Mouse (Mus musculus) heart, embryonic 11.5 days (tissue): ENCODE data around the gene Tcf20. TPM values are rescaled to one million over a fixed set of nuclear protein-coding genes. Genes with fewer than 3 reads are reported as not detected.

Experiments
- ATAC-seq: fragments of 200-750 bp; cut with Nextera tagmentation; replicated peaks from 2 replicates; pipeline ENCODE4 v1.8.0; 2017; ENCODE audit warnings: moderate library complexity; ENCODE audit not compliant: insufficient number of reproducible peaks, low FRiP score, low TSS enrichment
- H3K27ac ChIP-seq: fragments of 300-500 bp; sonication (generic); 2 replicates; pipeline ENCODE4 v1.5.1; 2014; ENCODE audit warnings: mild to moderate bottlenecking, low read depth, low read length
- H3K27me3 ChIP-seq: fragments of 300-500 bp; sonication (generic); 2 replicates; pipeline ENCODE4 v1.6.1; 2014; ENCODE audit warnings: mild to moderate bottlenecking, low read length, mixed read lengths; ENCODE audit not compliant: control insufficient read depth, insufficient read depth
- H3K36me3 ChIP-seq: fragments of 300-500 bp; sonication (generic); 2 replicates; pipeline ENCODE4 v1.6.1; 2014; ENCODE audit warnings: mild to moderate bottlenecking, low read length, moderate library complexity, mixed read lengths; ENCODE audit not compliant: control insufficient read depth, insufficient read depth
- H3K4me1 ChIP-seq: fragments of 300-500 bp; sonication (generic); 2 replicates; pipeline ENCODE4 v1.6.1; 2014; ENCODE audit warnings: low read length; ENCODE audit not compliant: control insufficient read depth, insufficient read depth
- H3K4me2 ChIP-seq: fragments of 300-500 bp; sonication (generic); 2 replicates; pipeline ENCODE4 v1.6.1; 2014; ENCODE audit warnings: mild to moderate bottlenecking, moderate library complexity
- H3K4me3 ChIP-seq: fragments of 300-500 bp; sonication (generic); 2 replicates; pipeline ENCODE4 v1.5.1; 2014; ENCODE audit warnings: low read depth, low read length
- H3K9ac ChIP-seq: fragments of 300-500 bp; sonication (generic); 2 replicates; pipeline ENCODE4 v1.6.1; 2014; ENCODE audit warnings: mild to moderate bottlenecking, low read depth, low read length, moderate library complexity
- H3K9me3 ChIP-seq: fragments of 300-500 bp; sonication (generic); replicated peaks from 2 replicates; pipeline ENCODE4 v1.6.1; 2016; ENCODE audit warnings: low read length; ENCODE audit not compliant: control insufficient read depth
- WGBS: fragments of 180-500 bp; shearing (Covaris S2); extraction: QIAGEN DNeasy Blood & Tissue Kit; methylation state at CpG from one replicate; pipeline ENCODE4 v1.1.7; 2014; ENCODE audit not compliant: insufficient replicate concordance; 5-methylcytosine and 5-hydroxymethylcytosine counted together
- polyA plus RNA-seq: library from polyadenylated mRNA; unstranded; fragments of >200 nt; fragmentation: Nextera tagmentation; extraction: Ambion mirVana; gene quantifications from 2 replicates; pipeline ENCODE4 v1.2.1, GENCODE M21; 2014

The Tcf20 gene
- polyA plus RNA-seq, 1 experiment from 2014 or later = 6.7 TPM

GRCm38 (mm10) chr15:82958253-82958701 lies 29.4 kb downstream of the Tcf20 start:
- Histone ChIP-seq H3K27me3 (peaks cover 57% of the 10 kb centered on the region), H3K27ac (no peak overlapping the region), H3K4me1 (peaks cover 56% of the 10 kb centered on the region), H3K4me2 (peak overlapping the region; percentile 38), H3K36me3 (no peaks in the 10 kb centered on the region), H3K4me3 (no peak overlapping the region), H3K9ac (peak overlapping the region; percentile 17; the same call in 1 of the 2 replicates), H3K9me3 (no peaks in the 10 kb centered on the region)
- ATAC-seq = no peak
- WGBS = 13% methylated on average over 16 of the region's 16 CpGs

DNA sequence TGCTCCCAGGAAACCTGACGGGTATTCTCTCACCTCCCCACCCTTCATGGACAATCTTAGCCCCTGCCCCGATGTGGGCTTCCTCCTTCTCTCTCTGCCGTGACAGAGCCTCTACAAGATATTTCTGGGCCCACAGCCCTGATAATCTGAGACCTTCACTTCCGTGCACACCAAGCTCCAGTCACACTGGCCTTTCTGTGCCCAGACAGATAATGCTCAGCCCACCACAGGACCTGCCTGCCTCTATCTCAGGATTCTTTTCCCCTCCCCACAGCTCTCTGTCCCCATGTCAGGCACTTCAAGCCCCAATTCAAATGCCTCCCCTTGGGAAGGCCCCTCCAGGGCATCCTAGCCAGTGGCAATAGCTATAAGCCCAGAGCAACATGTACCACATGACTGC lies 31.0 kb downstream of the Tcf20 start:
- H3K9ac ChIP-seq = no peak overlapping the region
- H3K4me1 ChIP-seq = peaks cover 58% of the 10 kb centered on the region
- no peaks in the 10 kb centered on the region for H3K9me3 ChIP-seq
- no peaks in the 10 kb centered on the region for H3K36me3 ChIP-seq
- no peak overlapping the region for H3K4me3 ChIP-seq
- H3K27ac ChIP-seq = 0 out of 2 replicates have a peak overlapping the region, but pooled peaks have one; percentile 6
- H3K27me3 ChIP-seq = peaks cover 65% of the 10 kb centered on the region
- 27% methylated on average over 4 of the region's 4 CpGs for WGBS
- peak overlapping the region; percentile 6; the same call in 1 of the 2 replicates for H3K4me2 ChIP-seq
- ATAC-seq = no peak

GRCm38 (mm10) chr15:82956310-82956709 lies 31.4 kb downstream of the Tcf20 start:
- Histone ChIP-seq H3K4me1 (peaks cover 56% of the 10 kb centered on the region), H3K9me3 (no peaks in the 10 kb centered on the region), H3K36me3 (no peaks in the 10 kb centered on the region), H3K4me2 (no peak overlapping the region), H3K27me3 (peaks cover 65% of the 10 kb centered on the region), H3K4me3 (no peak overlapping the region), H3K9ac (no peak overlapping the region), H3K27ac (no peak overlapping the region)
- WGBS = 75% methylated on average over 3 of the region's 3 CpGs
- ATAC-seq = no peak

GRCm38 (mm10) chr15:82955286-82955685 lies 32.4 kb downstream of the Tcf20 start:
- H3K4me1 ChIP-seq = peaks cover 53% of the 10 kb centered on the region

DNA sequence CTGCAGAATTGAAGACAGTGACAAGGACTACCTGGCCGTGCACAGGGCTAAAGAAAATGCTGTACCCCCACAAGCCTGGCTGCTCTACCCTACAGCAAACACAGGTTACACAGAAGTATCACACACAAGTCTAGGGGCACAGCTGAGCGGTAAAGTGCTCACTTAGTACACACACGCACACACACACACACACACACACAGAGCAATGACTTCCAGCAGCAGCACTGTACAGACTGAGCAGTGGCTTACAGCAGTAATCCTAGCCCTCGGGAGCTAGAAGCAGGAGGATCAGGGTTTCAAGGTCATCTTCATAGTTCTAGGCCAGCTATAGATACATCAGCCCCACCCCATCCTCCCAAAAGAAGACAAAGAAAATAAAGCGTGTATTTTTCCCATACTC lies 33.6 kb downstream of the Tcf20 start:
- ATAC-seq = no peak
- no peak overlapping the region for H3K4me2 ChIP-seq
- H3K9ac ChIP-seq = no peak overlapping the region
- H3K4me1 ChIP-seq = peaks cover 54% of the 10 kb centered on the region
- H3K27me3 ChIP-seq = peaks cover 50% of the 10 kb centered on the region
- H3K9me3 ChIP-seq = no peaks in the 10 kb centered on the region
- no peaks in the 10 kb centered on the region for H3K36me3 ChIP-seq
- no peak overlapping the region for H3K27ac ChIP-seq
- H3K4me3 ChIP-seq = no peak overlapping the region
- WGBS = 65% methylated on average over 5 of the region's 5 CpGs

More at GRCm38 (mm10) chr15:82955286-82955685, 32.4 kb downstream of the Tcf20 start:
- no peaks in the 10 kb centered on the region for H3K36me3 ChIP-seq
- H3K9me3 ChIP-seq = no peaks in the 10 kb centered on the region
- H3K27me3 ChIP-seq = peaks cover 56% of the 10 kb centered on the region
- H3K9ac ChIP-seq = no peak overlapping the region
- no peak for ATAC-seq
- H3K4me2 ChIP-seq = no peak overlapping the region
- no peak overlapping the region for H3K4me3 ChIP-seq
- WGBS = 78% methylated on average over 8 of the region's 8 CpGs
- H3K27ac ChIP-seq = no peak overlapping the region

- H3K4me1 ChIP-seq = peaks cover 54% of the 10 kb centered on the region
- H3K27me3 ChIP-seq = peaks cover 51% of the 10 kb centered on the region
- no peak overlapping the region for H3K4me2 ChIP-seq
- H3K9ac ChIP-seq = no peak overlapping the region
- 27% methylated on average over 4 of the region's 4 CpGs for WGBS
- H3K9me3 ChIP-seq = no peaks in the 10 kb centered on the region
- ATAC-seq = no peak
- no peak overlapping the region for H3K27ac ChIP-seq
- H3K4me3 ChIP-seq = no peak overlapping the region
- H3K36me3 ChIP-seq = no peaks in the 10 kb centered on the region
These were observed 34.6 kb downstream of the Tcf20 start for GRCm38 (mm10) chr15:82953096-82953495.

- 0 out of 2 replicates have a peak overlapping the region, but pooled peaks have one; percentile 43 for H3K9ac ChIP-seq
- H3K27me3 ChIP-seq = peaks cover 56% of the 10 kb centered on the region
- no peak for ATAC-seq
- H3K4me2 ChIP-seq = peak overlapping the region; percentile 45
- H3K36me3 ChIP-seq = no peaks in the 10 kb centered on the region
- peaks cover 51% of the 10 kb centered on the region for H3K4me1 ChIP-seq
- H3K4me3 ChIP-seq = no peak overlapping the region
- H3K27ac ChIP-seq = no peak overlapping the region
- no peaks in the 10 kb centered on the region for H3K9me3 ChIP-seq
- 5% methylated on average over 20 of the region's 20 CpGs for WGBS
These were observed 35.4 kb downstream of the Tcf20 start for GRCm38 (mm10) chr15:82952292-82952705.

GRCm38 (mm10) chr15:82950246-82950645 lies 37.4 kb downstream of the Tcf20 start:
- Histone ChIP-seq H3K9ac (no peak overlapping the region), H3K36me3 (no peaks in the 10 kb centered on the region), H3K27me3 (peaks cover 64% of the 10 kb centered on the region), H3K27ac (no peak overlapping the region), H3K4me1 (peaks cover 43% of the 10 kb centered on the region), H3K4me2 (no peak overlapping the region), H3K9me3 (no peaks in the 10 kb centered on the region), H3K4me3 (no peak overlapping the region)
- ATAC-seq = no peak
- WGBS = 19% methylated on average over 8 of the region's 8 CpGs

DNA sequence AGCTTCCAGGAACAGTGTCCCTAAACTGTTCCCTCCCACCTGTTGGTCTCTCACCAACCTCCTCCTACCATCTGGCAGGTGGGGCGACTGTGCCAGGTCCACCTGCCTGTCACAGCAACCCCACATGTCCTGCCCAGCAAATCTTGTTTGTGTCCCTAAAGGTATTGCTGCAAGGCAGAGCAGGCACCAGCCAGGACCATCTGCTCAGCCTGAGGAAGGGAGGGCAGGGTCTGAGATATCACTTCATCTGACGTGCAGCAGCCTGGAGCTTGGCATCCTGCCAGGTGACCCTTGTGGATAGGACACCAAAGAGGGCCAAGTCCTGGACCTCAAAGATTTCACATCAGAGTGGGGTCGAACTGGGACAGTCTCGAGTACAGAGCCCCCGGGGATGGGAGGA lies 40.2 kb downstream of the Tcf20 start:
- Histone ChIP-seq H3K4me2 (no peak overlapping the region), H3K9me3 (no peaks in the 10 kb centered on the region), H3K4me1 (peaks cover 37% of the 10 kb centered on the region), H3K9ac (no peak overlapping the region), H3K4me3 (no peak overlapping the region), H3K27ac (no peak overlapping the region), H3K27me3 (peaks cover 59% of the 10 kb centered on the region), H3K36me3 (no peaks in the 10 kb centered on the region)
- 65% methylated on average over 5 of the region's 5 CpGs for WGBS
- no peak for ATAC-seq
